Mouse (Mus musculus): Measurements from ENCODE around the gene Nr5a1. TPM values are rescaled to one million over a fixed set of nuclear protein-coding genes. Genes with fewer than 3 reads are reported as not detected.

Gene Nr5a1
- polyA plus RNA-seq, 1 experiment from 2014 or later, result 0.05 TPM

- Histone ChIP-seq H3K27me3 (replicated peaks) (peaks cover 14% of the 10 kb centered on the region), H3K9ac (replicated peaks) (no peak overlapping the region), H3K4me3 (replicated peaks) (no peak overlapping the region), H3K4me1 (no peaks in the 10 kb centered on the region), H3K4me2 (no peak overlapping the region), H3K9me3 (replicated peaks) (no peaks in the 10 kb centered on the region), H3K36me3 (no peaks in the 10 kb centered on the region), H3K27ac (replicated peaks) (no peak overlapping the region)
- WGBS, result 80% methylated on average over 8 of the region's 8 CpGs
- no peak for ATAC-seq (ENCODE audit: low FRiP score)
These were observed 4.3 kb upstream of the Nr5a1 start for GRCm38 (mm10) chr2:38718676-38719075.

- H3K4me3 ChIP-seq (replicated peaks), result no peak overlapping the region
- 81% methylated on average over 2 of the region's 2 CpGs for WGBS
- H3K4me1 ChIP-seq, result no peaks in the 10 kb centered on the region
- peaks cover 26% of the 10 kb centered on the region for H3K27me3 ChIP-seq (replicated peaks)
- H3K9ac ChIP-seq (replicated peaks), result no peak overlapping the region
- H3K9me3 ChIP-seq (replicated peaks), result no peaks in the 10 kb centered on the region
- H3K4me2 ChIP-seq, result no peak overlapping the region
- no peak overlapping the region for H3K27ac ChIP-seq (replicated peaks)
- ATAC-seq (ENCODE audit: low FRiP score), result no peak
- H3K36me3 ChIP-seq, result no peaks in the 10 kb centered on the region
These were observed 3.1 kb upstream of the Nr5a1 start for GRCm38 (mm10) chr2:38717436-38717835.

- H3K27ac ChIP-seq (replicated peaks), result no peak overlapping the region
- H3K9me3 ChIP-seq (replicated peaks), result no peaks in the 10 kb centered on the region
- no peaks in the 10 kb centered on the region for H3K36me3 ChIP-seq
- H3K27me3 ChIP-seq (replicated peaks), result peaks cover 51% of the 10 kb centered on the region
- no peak overlapping the region for H3K4me2 ChIP-seq
- no peak overlapping the region for H3K9ac ChIP-seq (replicated peaks)
- peaks cover 22% of the 10 kb centered on the region for H3K4me1 ChIP-seq
- 77% methylated on average over 3 of the region's 3 CpGs for WGBS
- H3K4me3 ChIP-seq (replicated peaks), result no peak overlapping the region
- no peak for ATAC-seq (ENCODE audit: low FRiP score)
These were observed 746 bp downstream of the Nr5a1 start for GRCm38 (mm10) chr2:38713596-38713995.

GRCm38 (mm10) chr2:38712769-38713125, 1.6 kb downstream of the Nr5a1 start:
- no peak overlapping the region for H3K4me3 ChIP-seq (replicated peaks)
- no peak for ATAC-seq (ENCODE audit: low FRiP score)
- H3K4me2 ChIP-seq, result no peak overlapping the region
- no peak overlapping the region for H3K27ac ChIP-seq (replicated peaks)
- H3K36me3 ChIP-seq, result no peaks in the 10 kb centered on the region
- no peaks in the 10 kb centered on the region for H3K9me3 ChIP-seq (replicated peaks)
- 25% methylated on average over 11 of the region's 11 CpGs for WGBS
- peaks cover 22% of the 10 kb centered on the region for H3K4me1 ChIP-seq
- no peak overlapping the region for H3K9ac ChIP-seq (replicated peaks)
- H3K27me3 ChIP-seq (replicated peaks), result peaks cover 60% of the 10 kb centered on the region

- Histone ChIP-seq H3K4me2 (peak overlapping the region; percentile 44), H3K4me3 (replicated peaks) (peak overlapping the region; percentile 14; the same call in 1 of the 2 replicates), H3K27ac (replicated peaks) (no peak overlapping the region), H3K9ac (replicated peaks) (no peak overlapping the region), H3K27me3 (replicated peaks) (peaks cover 64% of the 10 kb centered on the region), H3K9me3 (replicated peaks) (no peaks in the 10 kb centered on the region), H3K4me1 (peaks cover 22% of the 10 kb centered on the region), H3K36me3 (no peaks in the 10 kb centered on the region)
- 4% methylated on average over 58 of the region's 58 CpGs for WGBS
- 0 out of 2 replicates have a peak, but pooled peaks have one; percentile 14 for ATAC-seq (ENCODE audit: low FRiP score)
These were observed 2.1 kb downstream of the Nr5a1 start for GRCm38 (mm10) chr2:38712076-38712768.

- Histone ChIP-seq H3K27ac (replicated peaks) (no peak overlapping the region), H3K36me3 (no peaks in the 10 kb centered on the region), H3K4me3 (replicated peaks) (peak overlapping the region; percentile 14; the same call in 1 of the 2 replicates), H3K27me3 (replicated peaks) (peaks cover 72% of the 10 kb centered on the region), H3K9ac (replicated peaks) (no peak overlapping the region), H3K4me1 (peaks cover 22% of the 10 kb centered on the region), H3K4me2 (peak overlapping the region; percentile 44), H3K9me3 (replicated peaks) (no peaks in the 10 kb centered on the region)
- no peak for ATAC-seq (ENCODE audit: low FRiP score)
- 2% methylated on average over 40 of the region's 40 CpGs for WGBS
These were observed 2.9 kb downstream of the Nr5a1 start for GRCm38 (mm10) chr2:38711421-38711861.

- no peak overlapping the region for H3K9ac ChIP-seq (replicated peaks)
- peaks cover 81% of the 10 kb centered on the region for H3K27me3 ChIP-seq (replicated peaks)
- H3K36me3 ChIP-seq, result no peaks in the 10 kb centered on the region
- no peaks in the 10 kb centered on the region for H3K9me3 ChIP-seq (replicated peaks)
- 1% methylated on average over 75 of the region's 75 CpGs for WGBS
- peak overlapping the region; percentile 22 for H3K4me3 ChIP-seq (replicated peaks)
- H3K4me1 ChIP-seq, result peaks cover 22% of the 10 kb centered on the region
- H3K27ac ChIP-seq (replicated peaks), result no peak overlapping the region
- peak overlapping the region; percentile 43 for H3K4me2 ChIP-seq
- ATAC-seq (ENCODE audit: low FRiP score), result no peak
These were observed 3.8 kb downstream of the Nr5a1 start for GRCm38 (mm10) chr2:38710304-38711241.

- Histone ChIP-seq H3K4me3 (replicated peaks) (no peak overlapping the region), H3K27me3 (replicated peaks) (peaks cover 86% of the 10 kb centered on the region), H3K27ac (replicated peaks) (no peak overlapping the region), H3K4me1 (peaks cover 22% of the 10 kb centered on the region), H3K9ac (replicated peaks) (no peak overlapping the region), H3K9me3 (replicated peaks) (no peaks in the 10 kb centered on the region), H3K36me3 (no peaks in the 10 kb centered on the region), H3K4me2 (no peak overlapping the region)
- 24% methylated on average over 12 of the region's 12 CpGs for WGBS
- no peak for ATAC-seq (ENCODE audit: low FRiP score)
These were observed 5.2 kb downstream of the Nr5a1 start for GRCm38 (mm10) chr2:38708907-38709688.

GRCm38 (mm10) chr2:38706661-38707060, 7.7 kb downstream of the Nr5a1 start:
- 42% methylated on average over 6 of the region's 6 CpGs for WGBS
- H3K4me2 ChIP-seq, result no peak overlapping the region
- H3K9ac ChIP-seq (replicated peaks), result no peak overlapping the region
- H3K36me3 ChIP-seq, result no peaks in the 10 kb centered on the region
- no peak for ATAC-seq (ENCODE audit: low FRiP score)
- H3K4me3 ChIP-seq (replicated peaks), result no peak overlapping the region
- peaks cover 15% of the 10 kb centered on the region for H3K4me1 ChIP-seq
- H3K27ac ChIP-seq (replicated peaks), result no peak overlapping the region
- peaks cover 70% of the 10 kb centered on the region for H3K27me3 ChIP-seq (replicated peaks)
- no peaks in the 10 kb centered on the region for H3K9me3 ChIP-seq (replicated peaks)

GRCm38 (mm10) chr2:38705036-38705435, 9.3 kb downstream of the Nr5a1 start:
- Histone ChIP-seq H3K4me3 (replicated peaks) (no peak overlapping the region), H3K27ac (replicated peaks) (no peak overlapping the region), H3K9ac (replicated peaks) (no peak overlapping the region), H3K36me3 (no peaks in the 10 kb centered on the region), H3K4me1 (peaks cover under 1% of the 10 kb centered on the region), H3K9me3 (replicated peaks) (no peaks in the 10 kb centered on the region), H3K27me3 (replicated peaks) (peaks cover 69% of the 10 kb centered on the region), H3K4me2 (no peak overlapping the region)
- ATAC-seq (ENCODE audit: low FRiP score), result no peak
- WGBS, result 57% methylated on average over 4 of the region's 4 CpGs

- H3K27ac ChIP-seq (replicated peaks), result no peak overlapping the region
- no peak for ATAC-seq (ENCODE audit: low FRiP score)
- H3K4me3 ChIP-seq (replicated peaks), result no peak overlapping the region
- no peak overlapping the region for H3K4me2 ChIP-seq
- H3K27me3 ChIP-seq (replicated peaks), result peaks cover 66% of the 10 kb centered on the region
- no peaks in the 10 kb centered on the region for H3K9me3 ChIP-seq (replicated peaks)
- no peaks in the 10 kb centered on the region for H3K36me3 ChIP-seq
- H3K9ac ChIP-seq (replicated peaks), result no peak overlapping the region
- no peaks in the 10 kb centered on the region for H3K4me1 ChIP-seq
- WGBS, result 83% methylated on average over 9 of the region's 9 CpGs
These were observed 10.0 kb downstream of the Nr5a1 start for GRCm38 (mm10) chr2:38704336-38704735.
